Mouse (Mus musculus) midbrain, embryonic 14.5 days (tissue): ENCODE data around the gene Tspan14. TPM values are rescaled to one million over a fixed set of nuclear protein-coding genes. Genes with fewer than 3 reads are reported as not detected.

Experiments used
- ATAC-seq: fragments of 200-750 bp; cut with Nextera tagmentation; 2 replicates; pipeline ENCODE4 v1.8.0; 2017; ENCODE audit warnings: moderate number of reproducible peaks, moderate library complexity; ENCODE audit not compliant: low FRiP score, low TSS enrichment
- DNase-seq: peaks from one replicate; pipeline ENCODE4 v3.0.0-alpha.2; 2015
- H3K27ac ChIP-seq: fragments of 300-500 bp; sonication (generic); replicated peaks from 2 replicates; pipeline ENCODE4 v1.5.1; 2014; ENCODE audit warnings: mild to moderate bottlenecking, low read depth, low read length, moderate library complexity
- H3K27me3 ChIP-seq: fragments of 300-500 bp; sonication (generic); 2 replicates; pipeline ENCODE4 v1.6.1; 2014; ENCODE audit warnings: low read length, control low read depth, mixed read lengths; ENCODE audit not compliant: control insufficient read depth, insufficient read depth
- H3K36me3 ChIP-seq: fragments of 300-500 bp; sonication (generic); 2 replicates; pipeline ENCODE4 v1.6.1; 2014; ENCODE audit warnings: low read length, control low read depth; ENCODE audit not compliant: control insufficient read depth, insufficient read depth
- H3K4me1 ChIP-seq: fragments of 300-500 bp; sonication (generic); 2 replicates; pipeline ENCODE4 v1.6.1; 2014; ENCODE audit warnings: mild to moderate bottlenecking, antibody characterized with exemption, low read length, control low read depth; ENCODE audit not compliant: control insufficient read depth, insufficient read depth
- H3K4me2 ChIP-seq: fragments of 300-500 bp; sonication (generic); 2 replicates; pipeline ENCODE4 v1.6.1; 2014; ENCODE audit warnings: mild to moderate bottlenecking, low read length, moderate library complexity
- H3K4me3 ChIP-seq: fragments of 300-500 bp; sonication (generic); replicated peaks from 2 replicates; pipeline ENCODE4 v1.5.1; 2014; ENCODE audit warnings: low read depth, low read length
- H3K9ac ChIP-seq: fragments of 300-500 bp; sonication (generic); replicated peaks from 2 replicates; pipeline ENCODE4 v1.6.1; 2014; ENCODE audit warnings: mild to moderate bottlenecking, low read length, moderate library complexity
- H3K9me3 ChIP-seq: fragments of 300-500 bp; sonication (generic); 2 replicates; pipeline ENCODE4 v1.6.1; 2016; ENCODE audit warnings: low read length, control low read depth, mixed read lengths; ENCODE audit not compliant: control insufficient read depth
- WGBS: fragments of 180-500 bp; shearing (Covaris S2); extraction: QIAGEN DNeasy Blood & Tissue Kit; methylation state at CpG from one replicate; pipeline ENCODE4 v1.1.7; 2014; 5-methylcytosine and 5-hydroxymethylcytosine counted together
- polyA plus RNA-seq: library from polyadenylated mRNA; unstranded; fragments of >200 nt; fragmentation: Nextera tagmentation; extraction: Ambion mirVana; gene quantifications from 2 replicates; pipeline ENCODE4 v1.2.1, GENCODE M21; 2014

Tspan14 gene
- polyA plus RNA-seq, 1 experiment from 2014 or later: 79.6 TPM

DNA sequence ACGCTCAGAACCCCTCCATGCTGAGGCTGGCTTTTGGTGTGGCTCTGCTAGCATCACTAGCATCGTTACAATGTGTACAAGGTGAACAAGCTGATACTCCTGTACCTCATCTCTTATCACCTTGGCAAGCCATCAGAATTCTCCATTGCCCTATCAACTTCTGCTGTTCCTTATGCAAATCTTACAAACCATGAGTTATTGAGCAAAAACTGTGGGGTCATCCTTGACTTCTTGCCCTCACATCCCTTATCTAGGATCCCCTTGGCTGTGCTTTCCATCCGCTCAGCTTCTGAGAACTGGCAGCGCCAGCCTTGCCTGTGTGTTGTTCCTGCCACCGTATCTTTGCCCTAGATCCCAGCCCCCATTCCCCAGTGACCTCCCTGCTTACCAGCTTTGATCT, 22.2 kb upstream of the Tspan14 start:
- DNase-seq: no peak
- Histone ChIP-seq H3K27me3 (no peaks in the 10 kb centered on the region), H3K4me3 (no peak overlapping the region), H3K27ac (no peak overlapping the region), H3K4me1 (no peaks in the 10 kb centered on the region), H3K9ac (no peak overlapping the region), H3K4me2 (no peak overlapping the region), H3K9me3 (no peaks in the 10 kb centered on the region), H3K36me3 (peaks cover 4% of the 10 kb centered on the region; the same call in 1 of the 2 replicates)
- no peak for ATAC-seq
- 92% methylated on average over 5 of the region's 5 CpGs for WGBS

DNA sequence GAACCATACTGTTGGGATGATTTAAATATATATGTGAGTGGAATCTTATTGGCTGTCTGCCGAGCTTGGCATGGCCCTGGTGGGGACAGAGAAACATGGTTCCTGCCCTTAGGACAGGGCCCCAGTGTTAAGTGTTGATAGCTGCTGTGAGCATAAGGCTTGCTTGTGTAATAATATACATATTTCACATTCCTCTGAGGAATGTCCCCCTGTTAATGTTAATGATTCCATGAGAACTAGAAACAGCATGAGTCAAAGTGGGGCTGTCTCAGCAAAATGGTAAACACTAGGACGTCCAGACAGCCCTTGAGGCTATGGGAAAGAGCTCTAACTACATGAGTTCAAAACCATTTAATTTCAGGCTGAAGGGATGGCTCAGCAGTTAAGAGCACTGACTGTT, 20.6 kb upstream of the Tspan14 start:
- no peak overlapping the region for H3K4me3 ChIP-seq
- no peaks in the 10 kb centered on the region for H3K36me3 ChIP-seq
- WGBS: 86% methylated on average over 2 of the region's 2 CpGs

DNA sequence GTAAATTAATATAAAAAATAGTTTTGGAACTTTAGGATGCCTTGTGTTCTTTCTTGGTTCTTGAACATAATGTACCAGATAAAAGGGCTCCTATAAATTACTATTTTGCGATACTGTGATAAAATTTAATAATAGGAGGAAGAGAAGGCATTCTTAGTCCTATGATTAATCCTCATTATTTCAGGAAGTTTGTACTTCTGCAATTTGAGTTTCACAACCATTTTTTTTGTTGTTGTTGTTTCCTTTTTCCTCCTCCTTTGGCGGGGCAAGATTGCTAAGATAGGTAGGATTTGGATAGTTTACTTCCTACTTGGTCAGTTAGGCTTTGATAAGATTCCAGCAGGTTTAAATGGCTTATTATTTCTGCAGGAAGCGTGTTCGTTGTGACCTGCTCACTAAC, 19.0 kb upstream of the Tspan14 start:
- H3K4me1 ChIP-seq: no peaks in the 10 kb centered on the region
- no peak overlapping the region for H3K9ac ChIP-seq
- ATAC-seq (no peak), DNase-seq (no peak)
- H3K4me3 ChIP-seq: no peak overlapping the region
- no peak overlapping the region for H3K27ac ChIP-seq
- 95% methylated on average over 4 of the region's 4 CpGs for WGBS
- no peaks in the 10 kb centered on the region for H3K27me3 ChIP-seq
- H3K9me3 ChIP-seq: no peaks in the 10 kb centered on the region
- no peak overlapping the region for H3K4me2 ChIP-seq
- H3K36me3 ChIP-seq: no peaks in the 10 kb centered on the region

More for the DNA sequence above, 20.6 kb upstream of the Tspan14 start:
- DNase-seq: no peak
- H3K27ac ChIP-seq: no peak overlapping the region
- no peaks in the 10 kb centered on the region for H3K4me1 ChIP-seq
- H3K4me2 ChIP-seq: no peak overlapping the region
- ATAC-seq: no peak
- no peaks in the 10 kb centered on the region for H3K27me3 ChIP-seq
- H3K9ac ChIP-seq: no peak overlapping the region
- H3K9me3 ChIP-seq: no peaks in the 10 kb centered on the region

DNA sequence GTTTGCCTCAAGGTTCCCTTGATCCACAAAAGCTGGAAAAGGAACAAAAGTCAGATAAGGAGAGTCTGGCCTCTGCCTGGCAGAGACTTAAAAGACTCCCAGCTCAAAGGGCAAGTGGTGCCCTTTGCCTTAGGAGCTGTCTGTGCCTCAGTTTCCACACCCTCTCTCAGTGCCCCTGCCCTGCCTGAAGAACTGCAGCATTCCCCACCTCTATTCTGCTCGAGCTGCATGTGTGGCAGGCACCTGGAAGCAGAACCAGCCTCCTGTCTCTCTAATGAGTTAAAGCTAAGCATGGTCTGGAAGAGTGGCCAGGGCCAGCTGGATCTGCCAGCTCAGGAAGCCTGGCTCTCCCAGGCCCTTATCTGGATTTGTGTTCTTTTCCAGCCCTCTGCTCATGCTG, 13.1 kb upstream of the Tspan14 start:
- Histone ChIP-seq H3K4me3 (no peak overlapping the region), H3K9me3 (no peaks in the 10 kb centered on the region), H3K4me1 (no peaks in the 10 kb centered on the region), H3K27me3 (no peaks in the 10 kb centered on the region), H3K9ac (no peak overlapping the region), H3K4me2 (no peak overlapping the region), H3K27ac (no peak overlapping the region), H3K36me3 (no peaks in the 10 kb centered on the region)
- WGBS: 63% methylated on average over 1 of the region's 1 CpGs
- DNase-seq (no peak), ATAC-seq (no peak)

DNA sequence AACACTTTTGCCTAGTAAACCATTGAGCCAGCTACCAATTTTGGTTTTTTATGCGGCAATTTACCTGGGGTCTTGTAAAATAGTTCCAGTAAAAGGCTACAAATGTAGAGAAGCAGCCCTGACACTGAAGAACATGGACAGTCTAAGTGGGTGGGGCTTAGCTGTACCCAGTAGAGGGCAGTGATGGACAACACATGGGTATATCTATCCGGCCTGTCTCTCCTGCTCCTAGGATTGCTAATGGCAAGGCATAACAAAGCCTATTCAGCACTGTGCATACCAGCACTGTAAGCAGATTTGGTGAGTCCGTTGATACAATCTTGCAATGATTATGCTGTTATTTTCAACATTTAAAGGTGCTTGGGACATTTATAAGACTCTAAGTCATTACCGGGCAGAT, 12.4 kb upstream of the Tspan14 start:
- no peak overlapping the region for H3K9ac ChIP-seq
- 44% methylated on average over 4 of the region's 4 CpGs for WGBS
- peak; percentile 70; the same call in 1 of the 2 replicates for ATAC-seq

DNA sequence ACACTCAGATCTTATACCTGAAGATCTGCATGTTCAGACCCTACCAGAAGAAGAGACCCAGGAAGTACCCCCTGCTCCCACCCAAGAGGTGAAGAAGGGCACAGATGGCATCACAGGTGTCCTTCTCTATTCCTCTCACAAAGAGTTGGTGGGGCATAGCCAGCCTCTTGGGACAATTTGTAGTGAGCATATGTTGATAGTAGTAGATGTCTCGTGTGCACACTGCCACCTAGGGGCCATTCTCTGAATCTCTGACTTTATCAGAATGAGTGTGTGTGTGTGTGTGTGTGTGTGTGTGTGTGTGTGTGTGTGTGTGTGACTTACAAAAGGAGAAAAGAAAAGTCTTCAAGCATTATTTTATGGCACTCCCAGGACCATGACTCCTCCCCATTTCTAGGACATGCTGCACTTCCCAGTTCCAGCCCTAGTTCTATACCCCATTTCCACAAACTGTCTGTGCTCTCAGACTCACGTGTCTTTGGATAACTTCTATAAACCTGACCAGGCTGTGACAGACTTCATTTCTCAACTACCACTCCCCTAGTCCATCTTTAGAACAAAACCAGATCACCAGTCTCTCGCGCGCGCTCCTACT, 8.6 kb upstream of the Tspan14 start:
- H3K36me3 ChIP-seq: no peaks in the 10 kb centered on the region
- ATAC-seq: peak; percentile 66
- H3K4me1 ChIP-seq: no peaks in the 10 kb centered on the region
- no peaks in the 10 kb centered on the region for H3K27me3 ChIP-seq
- no peak overlapping the region for H3K9ac ChIP-seq
- no peak overlapping the region for H3K4me3 ChIP-seq
- WGBS: 77% methylated on average over 6 of the region's 6 CpGs
- peak; percentile 88 for DNase-seq
- H3K4me2 ChIP-seq: no peak overlapping the region
- H3K27ac ChIP-seq: no peak overlapping the region
- H3K9me3 ChIP-seq: no peaks in the 10 kb centered on the region

More for the DNA sequence above, 12.4 kb upstream of the Tspan14 start:
- Histone ChIP-seq H3K4me1 (no peaks in the 10 kb centered on the region), H3K27ac (no peak overlapping the region), H3K9me3 (no peaks in the 10 kb centered on the region), H3K4me3 (no peak overlapping the region), H3K27me3 (no peaks in the 10 kb centered on the region), H3K36me3 (no peaks in the 10 kb centered on the region), H3K4me2 (no peak overlapping the region)
- peak; percentile 61 for DNase-seq

DNA sequence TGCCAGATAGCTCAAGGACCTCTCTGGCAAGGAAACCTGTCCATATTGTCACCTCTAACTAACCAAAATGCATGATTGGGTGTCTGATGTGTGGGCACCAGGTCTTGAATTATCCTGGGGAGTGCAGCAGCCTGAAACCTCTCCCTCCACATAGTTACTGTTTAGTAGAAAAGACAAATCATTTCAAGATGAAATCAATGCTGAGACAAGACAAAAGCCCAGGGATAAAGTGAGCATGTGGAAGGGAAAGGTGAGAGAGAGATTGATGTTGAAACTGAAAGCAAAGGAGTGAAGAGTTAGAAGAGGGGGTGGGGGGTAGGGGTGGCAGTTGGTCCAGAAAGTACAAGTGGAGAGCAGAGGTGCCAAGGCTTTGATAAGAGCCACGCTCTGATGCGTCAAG, 1.4 kb upstream of the Tspan14 start:
- Histone ChIP-seq H3K4me1 (peaks cover 26% of the 10 kb centered on the region), H3K4me2 (peak overlapping the region; percentile 93), H3K4me3 (peak overlapping the region; percentile 93; the same call in 1 of the 2 replicates), H3K9me3 (no peaks in the 10 kb centered on the region), H3K27ac (no peak overlapping the region), H3K27me3 (no peaks in the 10 kb centered on the region), H3K36me3 (no peaks in the 10 kb centered on the region), H3K9ac (peak overlapping the region; percentile 93; the same call in 1 of the 2 replicates)
- DNase-seq (no peak), ATAC-seq (no peak)
- WGBS: 70% methylated on average over 2 of the region's 2 CpGs

DNA sequence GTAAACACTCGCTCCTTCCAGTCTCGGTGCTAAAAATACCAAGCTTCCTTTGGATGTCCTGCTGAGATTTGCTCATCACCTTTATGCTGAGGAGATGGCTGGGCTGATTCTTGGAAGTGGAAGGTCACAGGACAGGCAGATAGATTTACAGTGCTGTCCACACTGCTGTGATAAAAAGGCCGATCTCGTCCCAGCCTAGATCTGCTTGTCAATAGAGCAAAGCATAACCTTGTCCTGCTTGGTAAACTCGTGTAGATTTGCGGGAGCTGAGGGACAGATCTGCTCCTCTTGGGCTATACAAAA, 942 bp upstream of the Tspan14 start:
- H3K36me3 ChIP-seq: no peaks in the 10 kb centered on the region
- H3K9ac ChIP-seq: peak overlapping the region; percentile 93
- peaks cover 29% of the 10 kb centered on the region for H3K4me1 ChIP-seq
- DNase-seq (no peak), ATAC-seq (0 out of 2 replicates have a peak, but pooled peaks have one; percentile 0)
- peak overlapping the region; percentile 93 for H3K4me2 ChIP-seq
- H3K9me3 ChIP-seq: no peaks in the 10 kb centered on the region
- peak overlapping the region; percentile 86 for H3K27ac ChIP-seq
- peak overlapping the region; percentile 93 for H3K4me3 ChIP-seq
- 2% methylated on average over 6 of the region's 6 CpGs for WGBS
- H3K27me3 ChIP-seq: no peaks in the 10 kb centered on the region

DNA sequence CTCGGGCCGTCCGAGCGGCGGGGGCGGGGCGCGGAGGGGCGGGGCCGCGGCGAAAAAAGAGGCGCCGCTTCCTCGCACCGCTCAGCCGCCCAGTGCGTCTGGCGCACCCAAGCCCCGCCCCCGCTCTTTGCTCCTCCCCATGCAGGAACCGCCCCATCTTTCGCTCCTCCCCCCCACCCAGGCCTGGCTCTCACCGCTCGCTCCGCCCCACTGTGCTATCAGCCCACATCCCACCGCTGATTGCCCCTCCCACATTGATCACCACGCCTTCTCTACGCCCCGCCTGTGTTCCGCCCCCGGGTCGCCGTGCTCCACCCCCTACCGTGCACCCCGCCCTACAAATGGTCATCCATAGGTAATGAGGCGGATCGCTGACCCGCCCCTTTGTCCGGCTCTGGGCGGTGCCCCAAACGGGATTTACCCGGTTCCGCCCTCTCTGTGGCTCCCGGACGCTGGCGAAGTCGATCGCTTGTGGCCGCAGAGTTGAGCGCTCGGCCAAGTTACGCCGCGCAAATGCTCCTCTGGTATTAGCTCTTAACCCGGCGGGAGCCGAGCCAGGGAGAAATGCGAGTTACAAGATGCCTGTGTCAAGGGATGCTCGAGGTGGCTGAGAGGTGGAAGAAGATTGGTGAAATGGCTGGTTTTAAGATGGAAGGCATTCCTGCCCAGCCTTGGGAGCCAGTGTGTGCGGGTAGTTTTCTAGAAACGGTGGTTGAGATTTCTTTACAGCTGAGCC, 423 bp upstream of the Tspan14 start:
- H3K4me3 ChIP-seq: peak overlapping the region; percentile 93
- peak overlapping the region; percentile 93 for H3K4me2 ChIP-seq
- ATAC-seq (peak; percentile 93), DNase-seq (peak; percentile 97)
- under 1% methylated on average over 56 of the region's 62 CpGs for WGBS
- H3K4me1 ChIP-seq: peaks cover 32% of the 10 kb centered on the region
- H3K9me3 ChIP-seq: no peaks in the 10 kb centered on the region
- no peaks in the 10 kb centered on the region for H3K27me3 ChIP-seq
- H3K9ac ChIP-seq: peak overlapping the region; percentile 93
- H3K27ac ChIP-seq: peak overlapping the region; percentile 86
- no peaks in the 10 kb centered on the region for H3K36me3 ChIP-seq
